Mouse (Mus musculus) gonadal fat pad, adult 2 months (tissue): ENCODE results near the gene Klk8. TPM values are rescaled to one million over a fixed set of nuclear protein-coding genes. Genes with fewer than 3 reads are reported as not detected.

Experiments
- DNase-seq: peaks from one replicate; pipeline ENCODE4 v3.0.0-alpha.2; 2012; ENCODE audit warnings: low read depth
- polyA plus RNA-seq: library from polyadenylated mRNA; depleted of rRNA; stranded (reverse); fragments of >200 nt; gene quantifications from 2 replicates; pipeline ENCODE4 v1.2.3, GENCODE M21; 2012; rRNA removed

Klk8 gene
- 1.1 and 1.6 TPM in 2 replicates for polyA plus RNA-seq

DNA sequence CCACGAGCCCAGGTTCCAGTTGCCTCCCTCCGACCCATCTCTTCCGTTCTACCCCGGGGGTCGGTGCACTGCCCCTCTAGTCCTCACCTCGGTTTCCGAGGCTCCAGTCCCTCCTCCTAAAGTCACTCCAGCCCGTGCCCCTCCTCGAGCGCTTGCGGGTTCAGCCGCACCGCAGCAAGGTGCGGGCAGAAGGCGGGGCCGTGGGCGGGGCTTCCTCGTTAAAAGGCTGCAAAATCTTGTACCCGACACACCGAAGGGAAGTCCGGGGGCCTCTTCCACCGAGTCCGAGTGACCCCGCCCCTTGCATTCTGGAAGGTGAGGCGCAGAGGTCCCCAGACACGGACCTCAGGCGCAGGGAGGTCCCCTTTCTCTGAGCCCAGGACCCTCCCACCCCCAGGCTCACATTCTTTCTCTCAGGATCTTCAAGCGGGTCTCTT lies at the start of gene Klk8:
TSS of gene Klk8 (plus strand) at position 245 of the 437 bp plus-strand sequence.
- no peak for DNase-seq

DNA sequence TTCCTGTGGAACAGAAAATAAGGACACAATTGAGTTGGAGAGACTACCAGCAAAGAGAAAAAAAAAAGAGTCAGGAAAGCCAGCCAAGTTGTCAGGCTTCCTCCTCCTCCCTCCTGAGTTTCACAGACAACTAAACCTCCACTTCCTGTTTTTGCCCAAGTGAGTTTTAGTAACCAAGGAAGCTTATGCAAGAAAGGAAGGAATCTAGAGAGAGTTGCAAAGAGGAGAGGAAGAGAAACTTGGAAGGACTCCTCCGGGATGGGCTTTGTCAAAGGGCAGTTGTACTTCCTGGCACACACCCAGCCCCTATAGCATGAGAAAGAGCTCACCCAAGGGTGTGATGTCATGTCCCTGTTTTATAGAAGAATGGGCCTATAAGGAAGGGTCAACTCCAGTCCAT lies 49.6 kb upstream of the Klk8 start:
- no peak for DNase-seq

DNA sequence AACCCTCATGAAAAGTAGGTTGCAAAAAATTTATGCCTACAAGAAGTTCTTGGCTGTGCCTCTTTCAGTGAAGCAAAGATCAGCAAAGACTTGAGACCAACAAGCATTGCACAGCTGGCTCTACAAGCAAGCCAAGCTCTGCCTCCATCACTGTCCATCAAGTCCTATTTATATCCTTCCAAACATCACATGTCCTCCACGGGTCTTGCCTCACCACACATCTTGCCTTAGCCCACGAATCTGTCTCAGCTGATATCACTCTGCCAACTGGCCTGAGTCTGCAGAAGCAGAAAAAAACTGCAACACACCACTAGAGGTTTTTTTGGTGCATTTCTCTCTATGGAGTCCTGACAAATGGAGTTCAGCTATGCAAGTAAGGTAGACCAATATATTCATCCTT lies 44.6 kb upstream of the Klk8 start:
- DNase-seq = no peak

DNA sequence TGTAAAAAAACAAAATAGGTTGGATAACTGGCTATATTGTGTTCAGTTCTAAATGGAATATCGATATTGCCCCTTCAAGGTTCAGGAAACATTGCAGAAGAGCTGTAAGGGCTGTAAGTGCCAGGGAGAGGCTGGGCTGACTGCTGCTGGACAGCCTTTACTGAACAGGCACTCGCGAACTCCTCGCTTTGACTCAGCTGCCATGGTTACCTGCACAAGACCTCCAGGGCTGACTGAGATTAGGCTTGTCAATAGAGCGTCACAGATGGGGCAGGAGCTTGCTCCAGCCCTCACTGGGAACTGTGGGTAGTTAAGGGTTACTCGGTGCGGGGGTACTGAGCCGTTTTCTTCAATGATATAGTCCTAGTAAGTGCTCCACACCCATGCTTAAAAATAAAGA lies 30.9 kb upstream of the Klk8 start:
- DNase-seq = no peak

DNA sequence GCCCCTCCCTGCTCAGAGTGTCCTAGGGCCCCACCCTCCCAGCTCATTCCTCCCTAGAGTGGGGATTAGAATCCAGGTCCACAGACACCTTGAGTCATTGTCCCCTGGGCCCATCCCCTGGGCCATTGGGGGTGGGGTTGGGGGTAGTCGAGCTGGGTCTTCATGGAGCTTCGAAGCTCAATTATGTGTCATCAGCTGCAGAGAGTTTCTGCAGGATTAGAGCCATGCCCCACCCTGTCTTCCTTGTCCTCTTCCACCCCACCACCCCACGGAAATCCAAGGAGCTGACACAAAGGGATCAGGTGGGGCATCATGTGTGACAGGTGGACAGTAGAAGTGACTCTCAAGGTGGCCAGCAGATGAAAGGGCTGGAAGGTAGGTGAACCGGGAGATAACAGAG lies 28.8 kb upstream of the Klk8 start, which contains the start of gene Klk12:
TSS of gene Klk12 (plus strand) at position 301 of the 400 bp plus-strand sequence.
- no peak for DNase-seq

DNA sequence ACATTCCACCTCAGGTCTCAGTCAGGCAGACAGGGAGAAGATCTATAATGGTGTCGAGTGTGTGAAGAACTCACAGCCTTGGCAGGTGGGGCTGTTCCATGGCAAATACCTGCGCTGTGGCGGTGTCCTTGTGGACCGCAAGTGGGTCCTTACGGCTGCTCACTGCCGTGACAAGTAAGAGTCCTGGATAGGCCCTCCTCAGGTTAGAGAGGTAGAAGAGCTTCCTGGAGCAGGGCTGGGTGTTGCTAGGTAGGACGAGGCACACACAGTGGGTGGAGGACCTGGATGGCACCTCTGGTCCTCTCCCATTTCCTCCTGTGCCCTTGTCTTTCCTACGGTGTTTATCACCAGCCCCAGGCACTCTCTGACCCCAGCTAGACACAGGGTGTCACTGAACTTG lies 27.7 kb upstream of the Klk8 start:
- no peak for DNase-seq

DNA sequence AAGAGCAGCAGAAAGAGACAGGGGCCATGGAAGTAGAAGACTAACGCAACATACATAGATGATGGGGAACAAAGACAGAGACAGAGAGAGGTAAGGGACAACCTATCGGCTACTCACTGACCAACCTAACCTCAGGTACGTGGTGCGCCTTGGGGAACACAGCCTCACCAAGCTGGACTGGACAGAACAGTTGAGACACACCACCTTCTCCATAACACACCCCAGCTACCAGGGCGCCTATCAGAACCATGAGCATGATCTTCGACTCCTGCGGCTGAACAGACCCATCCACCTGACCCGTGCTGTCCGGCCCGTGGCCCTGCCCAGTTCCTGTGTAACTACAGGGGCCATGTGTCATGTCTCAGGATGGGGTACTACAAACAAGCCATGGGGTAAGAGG lies 26.7 kb upstream of the Klk8 start:
- no peak for DNase-seq

DNA sequence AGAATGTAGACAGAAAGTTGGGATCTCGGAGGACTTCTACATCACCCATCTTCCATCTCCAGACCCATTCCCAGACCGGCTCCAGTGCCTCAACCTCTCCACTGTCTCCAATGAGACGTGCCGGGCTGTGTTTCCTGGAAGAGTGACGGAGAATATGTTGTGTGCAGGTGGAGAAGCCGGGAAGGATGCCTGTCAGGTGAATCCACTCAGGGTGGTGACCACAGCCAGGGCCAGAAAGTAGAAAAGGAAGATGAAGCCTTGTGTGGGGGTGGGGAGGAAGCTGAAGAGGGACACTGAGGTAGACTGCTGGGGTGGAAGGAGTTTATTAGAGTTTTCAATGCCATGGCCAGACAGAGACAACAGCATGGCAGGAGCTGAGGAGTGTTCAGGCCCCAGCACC lies 25.5 kb upstream of the Klk8 start:
- DNase-seq = no peak

DNA sequence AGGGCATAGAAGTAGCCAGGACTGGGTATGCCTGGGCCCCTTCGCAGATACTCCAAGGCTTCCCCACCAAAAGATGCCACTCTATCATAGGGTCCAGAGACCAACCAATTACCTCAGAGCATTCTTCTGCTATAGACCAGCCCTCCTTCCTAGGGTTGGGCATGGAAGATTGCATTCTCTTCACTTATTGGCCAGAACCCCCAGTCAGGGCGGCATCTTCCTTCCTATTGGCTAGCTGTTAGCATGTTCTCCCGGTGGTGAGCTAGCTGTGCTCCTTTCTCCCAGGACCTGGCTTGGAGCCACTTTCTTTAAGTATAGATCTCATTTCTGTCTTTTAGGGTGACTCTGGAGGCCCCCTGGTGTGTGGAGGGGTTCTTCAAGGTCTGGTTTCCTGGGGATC lies 24.5 kb upstream of the Klk8 start:
- DNase-seq = no peak

DNA sequence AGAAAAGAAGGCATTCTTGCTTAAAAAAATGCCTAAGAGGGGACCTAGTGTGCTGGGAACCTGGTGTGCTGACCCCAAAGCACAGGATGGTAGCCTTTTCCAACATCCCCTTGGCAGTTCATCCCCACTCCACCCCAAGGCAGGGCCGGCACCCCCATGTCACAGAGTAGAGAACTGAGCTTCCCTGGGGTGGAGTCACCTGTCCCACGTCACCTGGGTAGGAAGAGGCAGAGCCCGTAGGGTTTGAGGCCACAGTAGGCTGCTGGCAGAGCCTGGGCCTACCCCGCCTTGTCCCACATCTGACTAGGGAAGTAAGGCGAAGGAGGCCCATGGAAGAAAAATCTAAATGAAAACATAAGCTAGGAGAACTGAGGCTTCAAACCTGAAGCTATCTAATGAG lies 23.0 kb upstream of the Klk8 start, which contains the start of gene Klk11:
TSS of gene Klk11 (plus strand) at position 241 of the 400 bp plus-strand sequence.
- no peak for DNase-seq

DNA sequence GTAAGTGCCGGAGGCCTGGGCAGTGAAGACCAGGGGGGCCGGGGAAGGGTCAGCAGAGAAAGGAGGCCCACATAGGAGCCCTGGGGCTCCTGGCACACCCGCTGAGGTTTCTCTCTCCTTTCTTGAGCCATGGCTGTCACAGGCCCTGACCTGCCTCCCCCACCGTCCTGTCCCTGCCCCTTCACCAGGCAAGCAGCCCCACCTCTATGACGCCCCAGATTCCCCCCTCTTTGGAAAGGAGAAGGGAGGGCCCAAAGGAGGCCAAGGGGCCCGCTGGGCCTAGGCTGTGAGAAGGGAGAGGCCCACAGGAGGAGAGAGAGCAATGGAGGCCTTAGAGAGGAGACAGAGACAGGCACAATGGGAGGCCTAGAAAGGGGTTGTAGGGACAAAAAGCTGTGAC lies 22.6 kb upstream of the Klk8 start:
- DNase-seq = no peak

DNA sequence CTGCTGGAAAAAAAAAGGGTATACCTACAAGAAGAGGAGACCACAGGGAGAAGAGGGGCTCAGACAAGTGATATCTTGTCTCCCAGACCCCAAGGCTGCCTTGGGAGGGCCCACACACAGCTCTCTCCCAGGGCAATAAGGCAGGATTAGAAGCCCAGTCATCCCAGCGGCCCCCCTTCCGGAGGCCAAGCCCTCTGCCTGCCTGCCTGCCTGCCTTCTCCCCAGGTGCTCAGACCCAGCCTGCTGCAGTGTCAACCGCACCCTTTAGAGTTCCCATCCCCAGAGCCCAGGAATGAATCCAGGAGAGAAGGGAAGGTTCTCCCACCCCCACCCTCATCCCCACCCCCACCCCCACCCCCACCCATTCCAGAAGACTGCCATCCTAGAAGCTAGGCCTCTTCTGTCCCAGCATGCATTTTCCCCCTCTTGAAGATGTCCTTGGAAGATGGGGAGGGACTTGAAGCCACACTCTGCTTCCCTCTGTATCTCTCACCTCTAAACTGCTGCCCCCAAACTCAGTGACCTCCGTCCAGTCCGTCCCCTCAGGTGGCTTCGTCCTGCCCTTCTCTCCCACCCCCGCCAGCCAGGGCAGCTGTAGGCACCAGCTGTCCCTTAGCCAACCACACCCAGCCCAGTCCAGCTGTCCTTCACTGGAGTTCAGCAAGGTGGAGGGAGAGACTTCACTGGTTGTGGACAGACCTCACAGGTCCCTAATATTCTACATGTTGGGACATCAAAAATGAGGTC lies 21.9 kb upstream of the Klk8 start:
- no peak for DNase-seq

DNA sequence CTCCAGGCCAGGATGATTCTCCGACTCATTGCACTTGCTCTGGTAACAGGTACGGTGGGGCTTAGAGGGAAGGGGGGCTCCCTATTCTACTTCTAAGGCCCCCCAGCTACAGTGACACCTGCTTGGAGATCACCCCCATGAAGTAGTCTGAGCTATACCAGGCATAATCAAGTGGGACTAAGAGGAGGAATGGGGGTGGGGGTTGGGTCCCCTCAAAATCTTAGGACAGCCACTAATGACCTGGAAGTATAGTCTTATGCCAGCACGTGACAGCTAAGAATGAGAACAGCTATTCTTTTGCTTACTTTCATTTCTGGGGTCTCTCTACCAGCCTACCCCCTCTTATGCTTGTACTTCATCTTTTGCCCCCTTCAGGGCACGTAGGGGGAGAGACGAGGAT lies 20.9 kb upstream of the Klk8 start:
- DNase-seq = no peak

DNA sequence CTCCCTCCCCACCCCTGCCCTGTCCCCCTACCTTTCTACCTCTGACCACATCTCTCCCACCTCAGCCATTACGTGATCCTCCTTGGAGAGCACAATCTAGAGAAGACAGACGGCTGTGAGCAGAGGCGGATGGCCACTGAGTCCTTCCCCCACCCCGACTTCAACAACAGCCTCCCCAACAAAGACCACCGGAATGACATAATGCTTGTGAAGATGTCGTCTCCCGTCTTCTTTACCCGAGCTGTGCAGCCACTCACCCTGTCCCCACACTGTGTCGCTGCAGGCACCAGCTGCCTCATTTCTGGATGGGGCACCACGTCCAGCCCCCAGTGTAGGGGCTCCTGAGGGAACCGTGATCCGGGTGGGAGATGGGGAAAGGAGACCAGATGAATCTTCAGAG lies 20.0 kb upstream of the Klk8 start:
- DNase-seq = no peak

DNA sequence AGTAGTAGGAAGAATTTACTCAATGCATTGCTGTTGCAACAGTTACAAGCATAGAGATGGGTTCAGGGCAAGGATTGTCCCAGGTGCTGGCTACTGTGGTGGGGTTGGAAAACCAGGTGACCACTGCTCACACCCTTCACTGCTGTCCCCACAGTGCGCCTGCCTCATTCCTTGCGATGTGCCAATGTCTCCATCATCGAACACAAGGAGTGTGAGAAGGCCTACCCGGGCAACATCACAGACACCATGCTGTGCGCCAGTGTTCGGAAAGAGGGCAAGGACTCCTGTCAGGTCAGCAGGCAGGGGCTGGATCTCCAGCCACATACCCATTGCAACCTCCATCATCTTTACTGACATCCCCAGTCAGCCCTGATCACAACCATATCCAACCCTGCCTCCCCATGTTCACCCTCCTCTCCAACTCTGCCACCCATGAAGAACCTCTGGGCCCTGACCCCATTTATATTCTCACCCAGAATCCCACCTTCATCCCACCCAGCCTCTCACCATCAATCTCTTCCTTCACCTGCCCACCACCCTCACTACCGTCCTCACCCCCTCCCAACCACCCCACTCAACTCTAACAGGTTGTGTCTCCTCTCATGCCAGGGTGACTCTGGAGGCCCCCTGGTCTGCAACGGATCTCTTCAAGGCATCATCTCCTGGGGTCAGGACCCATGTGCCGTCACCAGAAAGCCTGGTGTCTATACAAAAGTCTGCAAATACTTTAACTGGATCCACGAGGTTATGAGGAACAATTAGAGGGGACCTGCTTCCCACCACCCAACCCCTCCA lies 19.0 kb upstream of the Klk8 start:
- no peak for DNase-seq

DNA sequence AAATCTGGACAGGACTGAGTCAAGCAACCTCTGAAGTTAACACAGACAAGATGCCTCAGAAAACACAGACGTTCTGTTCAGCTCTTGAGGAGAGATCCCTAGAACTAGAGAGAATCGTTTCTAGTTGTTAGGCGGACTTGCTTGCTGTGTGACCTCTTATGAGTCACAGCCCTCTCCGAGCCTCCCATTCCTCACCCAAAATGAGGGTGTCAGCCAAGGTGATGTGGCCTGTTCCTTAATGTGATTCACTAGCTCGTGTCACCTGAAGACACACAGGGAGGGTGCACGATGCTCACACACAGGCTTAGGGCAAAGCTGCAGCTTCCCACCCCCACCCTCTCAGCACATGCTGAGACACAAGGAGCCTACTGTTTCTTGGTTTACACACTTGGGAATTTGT lies 17.1 kb upstream of the Klk8 start:
- DNase-seq = no peak

DNA sequence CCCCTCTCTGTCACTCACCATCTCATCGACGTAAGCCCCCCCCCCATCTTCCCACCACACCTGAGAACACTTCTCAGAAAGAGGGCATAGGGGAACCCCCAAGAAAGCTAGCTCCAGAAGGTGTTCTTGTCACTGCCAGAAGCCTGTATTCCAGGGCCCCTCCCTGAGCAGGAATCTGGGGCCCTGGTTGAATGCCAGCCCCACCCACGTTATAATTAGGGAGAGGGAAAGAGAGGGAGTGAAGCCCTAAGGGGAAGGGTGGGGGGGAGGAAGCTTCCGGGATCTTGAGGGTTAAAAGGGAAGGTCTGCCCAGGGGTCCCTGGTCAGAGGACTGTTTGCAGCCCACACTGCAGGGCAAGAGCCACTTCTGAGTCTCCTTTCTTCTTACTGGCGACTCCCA lies 16.6 kb upstream of the Klk8 start, which contains the start of gene Klk10:
TSS of gene Klk10 (plus strand) at position 290 of the 400 bp plus-strand sequence.
- no peak for DNase-seq

DNA sequence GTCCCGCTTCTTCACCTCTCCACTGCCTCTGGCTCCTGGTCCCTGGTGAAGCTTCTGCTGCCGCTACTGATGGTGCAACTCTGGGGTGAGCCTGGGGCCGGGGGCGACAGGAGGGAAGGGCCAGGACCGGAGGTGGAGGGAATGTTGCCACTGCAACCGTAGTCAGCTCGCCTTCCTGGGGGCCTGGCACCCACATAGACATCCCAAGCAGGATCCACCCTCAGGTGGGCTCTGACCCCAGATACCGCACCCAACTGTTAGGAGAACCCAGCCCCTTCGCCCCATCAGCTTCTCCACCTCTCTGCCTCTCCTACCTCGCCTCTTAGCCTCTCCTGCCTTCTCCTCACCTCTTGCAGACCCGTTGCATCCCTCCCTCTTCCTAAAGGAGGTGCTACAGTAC lies 15.8 kb upstream of the Klk8 start:
- no peak for DNase-seq

DNA sequence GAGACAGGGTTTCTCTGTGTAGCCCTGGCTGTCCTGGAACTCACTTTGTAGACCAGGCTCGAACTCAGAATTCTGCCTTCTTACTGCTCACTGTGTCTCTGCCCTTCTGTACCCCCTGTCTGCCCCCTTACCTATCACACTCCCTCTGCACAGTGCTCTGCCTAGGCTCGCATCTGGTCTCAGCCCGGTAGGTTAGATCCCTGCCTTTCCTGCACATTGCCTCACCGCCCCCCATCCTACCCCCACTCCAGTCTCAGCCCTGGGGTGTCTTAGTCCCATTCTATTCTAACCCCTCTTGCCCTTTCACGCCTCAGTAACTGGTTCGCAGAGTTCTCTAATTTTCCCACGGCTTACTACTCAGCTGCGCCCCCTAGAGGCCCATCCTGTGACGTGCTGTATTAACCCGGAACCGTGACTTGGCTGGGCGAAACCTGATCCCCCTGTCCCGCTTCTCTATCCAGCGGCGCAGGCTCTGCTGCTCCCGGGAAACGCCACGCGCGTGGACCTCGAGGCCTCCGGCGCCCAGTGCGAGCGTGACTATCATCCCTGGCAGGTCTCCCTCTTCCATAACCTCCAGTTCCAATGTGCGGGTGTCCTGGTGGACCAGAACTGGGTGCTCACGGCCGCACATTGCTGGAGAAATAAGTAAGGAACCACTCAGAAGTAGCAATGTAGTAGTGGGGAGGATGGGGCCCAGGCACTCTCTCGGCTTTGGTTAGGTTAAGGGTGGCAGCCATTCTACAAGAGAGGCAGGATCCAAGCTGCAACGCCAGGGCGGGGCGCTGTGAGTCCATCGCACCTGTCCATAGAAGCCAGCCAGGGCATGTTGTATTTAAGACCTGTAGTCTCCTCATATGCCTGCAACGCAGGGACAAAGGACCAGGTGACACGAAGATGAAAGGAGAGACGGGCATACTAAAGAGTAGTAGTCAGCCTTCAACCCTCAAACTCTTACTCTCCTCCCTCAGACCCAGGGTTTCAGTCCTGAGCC lies 14.8 kb upstream of the Klk8 start:
- DNase-seq = no peak

DNA sequence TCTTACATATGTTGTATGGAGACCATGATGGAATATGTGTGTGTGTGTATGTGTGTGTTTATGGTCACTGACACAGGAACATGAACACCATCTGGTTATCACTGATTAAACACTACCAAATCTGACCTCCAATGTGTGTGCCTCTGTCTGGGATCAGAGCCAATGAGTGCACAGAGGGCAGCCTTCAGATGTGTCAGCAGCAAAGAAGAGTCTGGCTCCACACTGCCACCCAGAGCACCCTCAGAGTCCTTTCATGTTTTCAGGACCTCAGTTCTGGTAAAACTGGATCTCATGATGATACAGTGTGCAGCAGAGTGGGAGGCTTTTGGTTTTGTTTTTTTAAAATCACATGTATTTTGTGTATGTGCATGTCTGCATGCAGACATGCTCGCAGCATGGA lies 12.1 kb upstream of the Klk8 start:
- DNase-seq = no peak

DNA sequence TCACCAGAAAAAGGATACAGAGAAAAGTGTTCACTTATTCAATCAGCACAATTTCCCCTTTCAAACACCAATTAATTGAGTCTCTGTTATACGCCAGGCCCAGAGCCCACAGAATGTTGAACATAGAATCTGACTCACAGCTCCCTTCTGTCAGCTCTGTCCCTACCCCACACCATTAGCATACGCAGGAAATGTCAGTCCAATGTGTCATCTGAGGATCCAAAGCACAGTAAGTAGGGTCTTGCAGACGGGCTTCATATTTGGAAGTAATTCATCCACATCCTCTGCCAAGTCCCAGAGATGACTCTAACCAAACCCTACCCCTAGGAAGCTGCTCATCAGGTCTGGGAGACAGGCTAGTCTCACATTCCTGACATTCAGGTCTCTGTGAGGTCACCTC lies 9.3 kb upstream of the Klk8 start:
- DNase-seq = no peak

DNA sequence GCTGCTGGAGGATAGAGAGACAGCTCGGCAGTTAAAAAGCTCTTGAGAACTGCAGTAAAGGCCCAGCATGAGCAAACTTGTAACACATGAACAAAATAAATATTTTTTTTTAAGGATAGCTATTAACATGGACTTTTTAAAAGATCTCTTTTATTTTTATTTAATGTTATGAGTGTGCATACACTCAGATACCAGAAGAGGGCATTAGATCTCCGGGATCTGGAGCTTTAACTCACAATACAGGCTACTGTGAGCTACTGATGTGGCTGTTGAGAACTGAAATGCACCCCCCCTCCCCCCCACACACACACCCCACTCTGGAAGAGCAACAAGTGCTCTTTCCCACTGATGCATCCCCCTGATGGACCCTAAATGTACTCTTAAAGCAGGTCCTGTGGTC lies 8.1 kb upstream of the Klk8 start:
- DNase-seq = no peak
